Mouse (Mus musculus) layer of hippocampus, adult 2 months (tissue): Measurements from ENCODE around the gene Ugt1a5. TPM values are rescaled to one million over a fixed set of nuclear protein-coding genes. Genes with fewer than 3 reads are reported as not detected.
"Not testable (repeated sequence)": the region's sequence is repeated elsewhere in the genome, so short reads cannot be mapped to it uniquely, and the experiment has no call there.

ENCODE experiments used
- DNase-seq, 2 experiments: peaks; one replicate each; pipeline ENCODE4 v3.0.0; 2022; ENCODE audit warnings: low spot score in 2 of 2
- H3K27ac ChIP-seq: fragments of 200-600 bp; 2 replicates; pipeline ENCODE4 v1.8.1; 2022
- H3K4me3 ChIP-seq: fragments of 200-600 bp; 2 replicates; pipeline ENCODE4 v1.8.1; 2022; ENCODE audit warnings: mild to moderate bottlenecking
- CTCF ChIP-seq: fragments of 200-600 bp; conservative IDR thresholded peaks from 2 replicates; pipeline ENCODE4 v1.8.1; 2022; ENCODE audit warnings: antibody characterized with exemption, mild to moderate bottlenecking, moderate library complexity
- total RNA-seq, 2 experiments: library from RNA; stranded (reverse); gene quantifications; 2 replicates each; pipeline ENCODE4 v1.2.3; 2021

The Ugt1a5 gene
- total RNA-seq, 2 experiments from 2014 or later: 0.44 TPM; not detected in 1

- no peak for TF ChIP-seq CTCF
- DNase-seq: no peak
- no peak overlapping the region for H3K4me3 ChIP-seq
- no peak overlapping the region for H3K27ac ChIP-seq
Measured at GRCm38 (mm10) chr1:88219054-88219453, 53.2 kb downstream of the Ugt1a5 start.

GRCm38 (mm10) chr1:88220336-88220735 is 54.5 kb downstream of the Ugt1a5 start:
- no peak for DNase-seq
- H3K4me3 ChIP-seq: no peak overlapping the region
- H3K27ac ChIP-seq: no peak overlapping the region
- TF ChIP-seq CTCF: no peak

- no peak for DNase-seq
- no peak for TF ChIP-seq CTCF
Measured at GRCm38 (mm10) chr1:88222216-88222615, 56.4 kb downstream of the Ugt1a5 start.

GRCm38 (mm10) chr1:88223011-88223515 is 57.3 kb downstream of the Ugt1a5 start:
- H3K27ac ChIP-seq, DNase-seq, H3K4me3 ChIP-seq: not testable (repeated sequence)

More at GRCm38 (mm10) chr1:88222216-88222615, 56.4 kb downstream of the Ugt1a5 start:
- no peak overlapping the region for H3K27ac ChIP-seq
- H3K4me3 ChIP-seq: no peak overlapping the region

- TF ChIP-seq CTCF: no peak
- Histone ChIP-seq H3K4me3 (no peak overlapping the region), H3K27ac (no peak overlapping the region)
- DNase-seq: no peak
Measured at GRCm38 (mm10) chr1:88223591-88223990, 57.8 kb downstream of the Ugt1a5 start.

GRCm38 (mm10) chr1:88224029-88224776 is 58.4 kb downstream of the Ugt1a5 start:
- no peak overlapping the region for H3K27ac ChIP-seq
- no peak for TF ChIP-seq CTCF
- H3K4me3 ChIP-seq: no peak overlapping the region
- DNase-seq: no peak

- H3K27ac ChIP-seq, DNase-seq: not testable (repeated sequence)
Measured at GRCm38 (mm10) chr1:88225301-88225700, 59.5 kb downstream of the Ugt1a5 start.

GRCm38 (mm10) chr1:88225741-88226140 is 59.9 kb downstream of the Ugt1a5 start:
- no peak for DNase-seq
- no peak for TF ChIP-seq CTCF

More at GRCm38 (mm10) chr1:88225301-88225700, 59.5 kb downstream of the Ugt1a5 start:
- not testable (repeated sequence) for H3K4me3 ChIP-seq

GRCm38 (mm10) chr1:88226670-88227379 is 61.0 kb downstream of the Ugt1a5 start, which contains the start of gene Mroh2a:
Gene Mroh2a (plus strand): TSS chr1:88226986.
- Histone ChIP-seq H3K27ac (no peak within 1 kb of the TSS), H3K4me3 (no peak within 1 kb of the TSS)
- no peak for DNase-seq
- no peak for TF ChIP-seq CTCF

More at GRCm38 (mm10) chr1:88225741-88226140, 59.9 kb downstream of the Ugt1a5 start:
- Histone ChIP-seq H3K4me3 (no peak overlapping the region), H3K27ac (no peak overlapping the region)

- no peak for DNase-seq
- no peak overlapping the region for H3K4me3 ChIP-seq
- H3K27ac ChIP-seq: no peak overlapping the region
- no peak for TF ChIP-seq CTCF
Measured at GRCm38 (mm10) chr1:88227482-88227881, 61.7 kb downstream of the Ugt1a5 start.

- H3K27ac ChIP-seq: no peak overlapping the region
- DNase-seq: no peak
- no peak overlapping the region for H3K4me3 ChIP-seq
- no peak for TF ChIP-seq CTCF
Measured at GRCm38 (mm10) chr1:88228121-88228520, 62.3 kb downstream of the Ugt1a5 start.

GRCm38 (mm10) chr1:88229566-88229965 is 63.8 kb downstream of the Ugt1a5 start:
- Histone ChIP-seq H3K4me3 (no peak overlapping the region), H3K27ac (no peak overlapping the region)
- no peak for TF ChIP-seq CTCF
- DNase-seq: no peak

- H3K27ac ChIP-seq: no peak overlapping the region
- no peak for TF ChIP-seq CTCF
- DNase-seq: no peak
- no peak overlapping the region for H3K4me3 ChIP-seq
Measured at GRCm38 (mm10) chr1:88229986-88230385, 64.2 kb downstream of the Ugt1a5 start.

- no peak overlapping the region for H3K4me3 ChIP-seq
- no peak for TF ChIP-seq CTCF
- H3K27ac ChIP-seq: no peak overlapping the region
- DNase-seq: no peak
Measured at GRCm38 (mm10) chr1:88230421-88230820, 64.6 kb downstream of the Ugt1a5 start.
